Mouse (Mus musculus): ENCODE measurements at regions not wholly inside any gene's neighbourhood (a gene's known extent, or its start where the extent isn't known, plus 50 kb on each side); places are given as distances from the start of the nearest gene placed in this dataset.

- H3K4me2 ChIP-seq (ENCODE audit: low read depth, low read length): no peak overlapping the region
- no peaks in the 10 kb centered on the region for H3K9me3 ChIP-seq (replicated peaks; ENCODE audit: control insufficient read depth, low read length)
- no peak overlapping the region for H3K9ac ChIP-seq (ENCODE audit: low read length)
- 49% methylated on average over 4 of the region's 4 CpGs for WGBS
- H3K27me3 ChIP-seq (ENCODE audit: control insufficient read depth, insufficient read depth, low read length): no peaks in the 10 kb centered on the region
- H3K4me3 ChIP-seq (replicated peaks; ENCODE audit: low read length): no peak overlapping the region
- H3K4me1 ChIP-seq (ENCODE audit: control insufficient read depth, insufficient read depth, low read length): no peaks in the 10 kb centered on the region
- no peak for ATAC-seq (ENCODE audit: insufficient read depth, low FRiP score)
- H3K27ac ChIP-seq (ENCODE audit: low read length): no peak overlapping the region
- no peaks in the 10 kb centered on the region for H3K36me3 ChIP-seq (ENCODE audit: control insufficient read depth, insufficient read depth, low read length)
These were observed 214.6 kb upstream of the Gmds start for GRCm38 (mm10) chr13:32553136-32553535.

GRCm38 (mm10) chr13:32550113-32550512, 211.6 kb upstream of the Gmds start:
- Histone ChIP-seq H3K9me3 (replicated peaks; ENCODE audit: control insufficient read depth, low read length) (no peaks in the 10 kb centered on the region), H3K4me3 (replicated peaks; ENCODE audit: low read length) (no peak overlapping the region), H3K27me3 (ENCODE audit: control insufficient read depth, insufficient read depth, low read length) (no peaks in the 10 kb centered on the region; the same call in 1 of the 2 replicates), H3K4me2 (ENCODE audit: low read depth, low read length) (no peak overlapping the region), H3K27ac (ENCODE audit: low read length) (no peak overlapping the region), H3K4me1 (ENCODE audit: control insufficient read depth, insufficient read depth, low read length) (no peaks in the 10 kb centered on the region), H3K36me3 (ENCODE audit: control insufficient read depth, insufficient read depth, low read length) (no peaks in the 10 kb centered on the region), H3K9ac (ENCODE audit: low read length) (no peak overlapping the region)
- 78% methylated on average over 3 of the region's 3 CpGs for WGBS
- ATAC-seq (ENCODE audit: insufficient read depth, low FRiP score): no peak

GRCm38 (mm10) chr13:32547126-32547525, 208.6 kb upstream of the Gmds start:
- Histone ChIP-seq H3K36me3 (ENCODE audit: control insufficient read depth, insufficient read depth, low read length) (no peaks in the 10 kb centered on the region), H3K9ac (ENCODE audit: low read length) (no peak overlapping the region), H3K4me2 (ENCODE audit: low read depth, low read length) (no peak overlapping the region), H3K27me3 (ENCODE audit: control insufficient read depth, insufficient read depth, low read length) (no peaks in the 10 kb centered on the region; the same call in 1 of the 2 replicates), H3K4me3 (replicated peaks; ENCODE audit: low read length) (no peak overlapping the region), H3K4me1 (ENCODE audit: control insufficient read depth, insufficient read depth, low read length) (no peaks in the 10 kb centered on the region), H3K27ac (ENCODE audit: low read length) (no peak overlapping the region), H3K9me3 (replicated peaks; ENCODE audit: control insufficient read depth, low read length) (no peaks in the 10 kb centered on the region)
- 77% methylated on average over 7 of the region's 7 CpGs for WGBS
- no peak for ATAC-seq (ENCODE audit: insufficient read depth, low FRiP score)

- no peak overlapping the region for H3K4me2 ChIP-seq (ENCODE audit: low read depth, low read length)
- no peak overlapping the region for H3K27ac ChIP-seq (ENCODE audit: low read length)
- H3K36me3 ChIP-seq (ENCODE audit: control insufficient read depth, insufficient read depth, low read length): no peaks in the 10 kb centered on the region
- no peak overlapping the region for H3K9ac ChIP-seq (ENCODE audit: low read length)
- H3K4me1 ChIP-seq (ENCODE audit: control insufficient read depth, insufficient read depth, low read length): no peaks in the 10 kb centered on the region
- no peak for ATAC-seq (ENCODE audit: insufficient read depth, low FRiP score)
- no peaks in the 10 kb centered on the region for H3K9me3 ChIP-seq (replicated peaks; ENCODE audit: control insufficient read depth, low read length)
- 64% methylated on average over 7 of the region's 7 CpGs for WGBS
- no peak overlapping the region for H3K4me3 ChIP-seq (replicated peaks; ENCODE audit: low read length)
- no peaks in the 10 kb centered on the region; the same call in 1 of the 2 replicates for H3K27me3 ChIP-seq (ENCODE audit: control insufficient read depth, insufficient read depth, low read length)
These were observed 206.6 kb upstream of the Gmds start for GRCm38 (mm10) chr13:32544986-32545740.

- Histone ChIP-seq H3K4me3 (replicated peaks; ENCODE audit: low read length) (no peak overlapping the region), H3K27me3 (ENCODE audit: control insufficient read depth, insufficient read depth, low read length) (no peaks in the 10 kb centered on the region; the same call in 1 of the 2 replicates), H3K4me2 (ENCODE audit: low read depth, low read length) (no peak overlapping the region), H3K9me3 (replicated peaks; ENCODE audit: control insufficient read depth, low read length) (no peaks in the 10 kb centered on the region), H3K27ac (ENCODE audit: low read length) (no peak overlapping the region), H3K4me1 (ENCODE audit: control insufficient read depth, insufficient read depth, low read length) (no peaks in the 10 kb centered on the region), H3K36me3 (ENCODE audit: control insufficient read depth, insufficient read depth, low read length) (no peaks in the 10 kb centered on the region), H3K9ac (ENCODE audit: low read length) (no peak overlapping the region)
- no peak for ATAC-seq (ENCODE audit: insufficient read depth, low FRiP score)
- WGBS: 95% methylated on average over 1 of the region's 1 CpGs
These were observed 203.1 kb upstream of the Gmds start for GRCm38 (mm10) chr13:32541611-32542010.

GRCm38 (mm10) chr13:32536241-32536640, 197.7 kb upstream of the Gmds start:
- no peaks in the 10 kb centered on the region for H3K4me1 ChIP-seq (ENCODE audit: control insufficient read depth, insufficient read depth, low read length)
- no peaks in the 10 kb centered on the region for H3K36me3 ChIP-seq (ENCODE audit: control insufficient read depth, insufficient read depth, low read length)
- H3K27ac ChIP-seq (ENCODE audit: low read length): no peak overlapping the region
- H3K9me3 ChIP-seq (replicated peaks; ENCODE audit: control insufficient read depth, low read length): no peaks in the 10 kb centered on the region
- no peaks in the 10 kb centered on the region for H3K27me3 ChIP-seq (ENCODE audit: control insufficient read depth, insufficient read depth, low read length)
- WGBS: 77% methylated on average over 4 of the region's 4 CpGs
- no peak overlapping the region for H3K4me3 ChIP-seq (replicated peaks; ENCODE audit: low read length)
- ATAC-seq (ENCODE audit: insufficient read depth, low FRiP score): no peak
- H3K4me2 ChIP-seq (ENCODE audit: low read depth, low read length): no peak overlapping the region
- no peak overlapping the region for H3K9ac ChIP-seq (ENCODE audit: low read length)

GRCm38 (mm10) chr13:32535602-32536001, 197.1 kb upstream of the Gmds start:
- no peaks in the 10 kb centered on the region for H3K9me3 ChIP-seq (replicated peaks; ENCODE audit: control insufficient read depth, low read length)
- H3K27ac ChIP-seq (ENCODE audit: low read length): no peak overlapping the region
- no peaks in the 10 kb centered on the region for H3K27me3 ChIP-seq (ENCODE audit: control insufficient read depth, insufficient read depth, low read length)
- no peak overlapping the region for H3K4me3 ChIP-seq (replicated peaks; ENCODE audit: low read length)
- no peak overlapping the region for H3K4me2 ChIP-seq (ENCODE audit: low read depth, low read length)
- WGBS: 91% methylated on average over 4 of the region's 4 CpGs
- no peaks in the 10 kb centered on the region for H3K36me3 ChIP-seq (ENCODE audit: control insufficient read depth, insufficient read depth, low read length)
- ATAC-seq (ENCODE audit: insufficient read depth, low FRiP score): no peak
- H3K4me1 ChIP-seq (ENCODE audit: control insufficient read depth, insufficient read depth, low read length): no peaks in the 10 kb centered on the region
- H3K9ac ChIP-seq (ENCODE audit: low read length): no peak overlapping the region

GRCm38 (mm10) chr13:32530926-32531512, 192.5 kb upstream of the Gmds start:
- H3K27ac ChIP-seq (ENCODE audit: low read length): no peak overlapping the region
- no peak overlapping the region for H3K9ac ChIP-seq (ENCODE audit: low read length)
- 85% methylated on average over 3 of the region's 3 CpGs for WGBS
- no peaks in the 10 kb centered on the region for H3K4me1 ChIP-seq (ENCODE audit: control insufficient read depth, insufficient read depth, low read length)
- H3K4me3 ChIP-seq (replicated peaks; ENCODE audit: low read length): no peak overlapping the region
- H3K4me2 ChIP-seq (ENCODE audit: low read depth, low read length): no peak overlapping the region
- ATAC-seq (ENCODE audit: insufficient read depth, low FRiP score): no peak
- no peaks in the 10 kb centered on the region for H3K27me3 ChIP-seq (ENCODE audit: control insufficient read depth, insufficient read depth, low read length)
- H3K9me3 ChIP-seq (replicated peaks; ENCODE audit: control insufficient read depth, low read length): no peaks in the 10 kb centered on the region
- H3K36me3 ChIP-seq (ENCODE audit: control insufficient read depth, insufficient read depth, low read length): no peaks in the 10 kb centered on the region

- Histone ChIP-seq H3K27ac (ENCODE audit: low read length) (no peak overlapping the region), H3K4me2 (ENCODE audit: low read depth, low read length) (no peak overlapping the region)
- 38% methylated on average over 16 of the region's 16 CpGs for WGBS
These were observed 180.2 kb upstream of the Gmds start for GRCm38 (mm10) chr13:32518611-32519344.

More at GRCm38 (mm10) chr13:32518611-32519344, 180.2 kb upstream of the Gmds start:
- Histone ChIP-seq H3K4me1 (ENCODE audit: control insufficient read depth, insufficient read depth, low read length) (0 out of 2 replicates have a peak, but pooled peaks cover 4% of the 10 kb centered on the region), H3K4me3 (replicated peaks; ENCODE audit: low read length) (no peak overlapping the region), H3K36me3 (ENCODE audit: control insufficient read depth, insufficient read depth, low read length) (no peaks in the 10 kb centered on the region), H3K9me3 (replicated peaks; ENCODE audit: control insufficient read depth, low read length) (no peaks in the 10 kb centered on the region), H3K27me3 (ENCODE audit: control insufficient read depth, insufficient read depth, low read length) (no peaks in the 10 kb centered on the region), H3K9ac (ENCODE audit: low read length) (no peak overlapping the region)
- ATAC-seq (ENCODE audit: insufficient read depth, low FRiP score): no peak

Data from stomach, embryonic 16.5 days (tissue).